In the genomic region with DNA sequence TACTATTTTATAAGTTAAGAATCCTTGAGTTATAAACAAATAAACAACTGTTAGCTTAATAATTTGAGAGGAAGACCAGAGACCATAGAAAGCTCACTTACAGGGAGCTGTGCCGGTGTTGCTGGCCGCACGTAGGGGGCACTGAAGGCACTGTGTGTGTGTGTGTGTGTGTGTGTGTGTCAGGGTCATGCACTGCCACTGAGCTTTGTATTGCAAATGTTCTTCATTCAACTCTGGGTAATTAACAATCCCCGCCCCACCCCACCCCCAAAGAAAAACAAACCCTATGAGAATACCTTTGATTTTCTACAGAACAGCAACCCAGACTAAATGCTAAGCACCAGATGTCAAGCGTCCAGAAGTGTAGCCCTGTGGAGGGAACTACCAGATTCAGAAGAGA, we compare ENCODE assay signal across 25 mouse cellular contexts. TPM values are rescaled to one million over a fixed set of nuclear protein-coding genes. Genes with fewer than 3 reads are reported as not detected.
DNase-seq lines count a peak whose midpoint lies in the region; TF ChIP-seq lines count a peak whose summit lies in the region.
"Had no signal": no experiment of that assay in that cellular context is flagged by ENCODE, and none has a peak within 500 bp of the region (broad histone marks: within the 10 kb centered on the region; RNA-seq: fewer than 3 reads in every experiment).

No protein-coding gene starts in this region.

- peaks cover 13 to 18% of the 10 kb centered on the region in 2 experiments for H3K4me1 ChIP-seq in CH12.LX (ENCODE audit: control insufficient read depth in 1 of 2, insufficient read depth in 2 of 2)
- H3K4me1 ChIP-seq in ES-Bruce4 (ENCODE audit: control insufficient read depth, insufficient read depth, low read length) = no peaks in the 10 kb centered on the region
- H3K4me1 ChIP-seq: embryonic facial prominence, embryonic 12.5 days; embryonic facial prominence, embryonic 15.5 days; hindbrain, embryonic 13.5 days; intestine, embryonic 15.5 days had no signal

- peak overlapping the region; percentile 53 for H3K4me2 ChIP-seq in CH12.LX (ENCODE audit: insufficient read depth, low read depth, poor library complexity, severe bottlenecking)
- H3K4me2 ChIP-seq: embryonic facial prominence, embryonic 12.5 days; embryonic facial prominence, embryonic 15.5 days; heart, embryonic 12.5 days; heart, embryonic 15.5 days; hindbrain, embryonic 13.5 days; intestine, embryonic 15.5 days had no signal

- no peak for TF ChIP-seq RAD21 in CH12.LX (IDR thresholded peaks at IDR 0.05; ENCODE audit: low read depth, low read length)

- TF ChIP-seq CTCF in CH12.LX (conservative IDR thresholded peaks at IDR 0.05 in 1 of 2, IDR thresholded peaks at IDR 0.05 in 1 of 2; ENCODE audit: low read depth in 2 of 2, low read length in 2 of 2) (0 out of 4 replicates have a peak, but pooled peaks of 1 of the 2 experiments have one; percentile 8), ES-Bruce4 (IDR thresholded peaks at IDR 0.05; ENCODE audit: low read depth, low read length) (no peak)

- in situ Hi-C loops in CH12.LX (cut with MboI; ENCODE audit: low pct_ligation_motif_present, low pct_unique_long_range_greater_than_20kb, low sequenced_read_pairs) = loop anchor here (10.0 kb wide), 1 partner anchor 52 kb away; a partner anchor contains a TSS

- H3K9ac ChIP-seq in CH12.LX (ENCODE audit: insufficient read depth, low read depth) (peak overlapping the region; percentile 25; the same call in 1 of the 2 replicates), ES-Bruce4 (ENCODE audit: low read depth, poor library complexity, severe bottlenecking) (no peak overlapping the region)
- H3K9ac ChIP-seq: embryonic facial prominence, embryonic 12.5 days; embryonic facial prominence, embryonic 15.5 days; forebrain, postnatal 0 days; heart, embryonic 12.5 days; heart, embryonic 15.5 days; hindbrain, embryonic 13.5 days; intestine, embryonic 15.5 days had no signal

- TF ChIP-seq POLR2A in CH12.LX (IDR thresholded peaks at IDR 0.05; ENCODE audit: low read depth, low read length) (no peak), ES-Bruce4 (IDR thresholded peaks at IDR 0.05; ENCODE audit: insufficient read depth, low read length) (no peak)

- dilution Hi-C loops in CH12.LX (cut with MboI; ENCODE audit: extremely low pct_ligation_motif_present, extremely low pct_unique_long_range_greater_than_20kb, low sequenced_read_pairs) = no loop called here

- no peak overlapping the region for H3K27ac ChIP-seq in CH12.LX (ENCODE audit: insufficient read depth, low read depth)
- H3K27ac ChIP-seq in ES-Bruce4 (ENCODE audit: insufficient read depth, low read length) = no peak overlapping the region
- H3K27ac ChIP-seq: embryonic facial prominence, embryonic 12.5 days; embryonic facial prominence, embryonic 15.5 days; gastrocnemius, adult 2 months; heart, embryonic 15.5 days; hindbrain, embryonic 10.5 days; hindbrain, embryonic 13.5 days; intestine, embryonic 15.5 days had no signal

- TF ChIP-seq EP300 in CH12.LX (IDR thresholded peaks at IDR 0.05; ENCODE audit: low read length) (no peak), ES-Bruce4 (IDR thresholded peaks at IDR 0.05; ENCODE audit: insufficient read depth, low read depth, low read length) (peak; percentile 96)

- no peak overlapping the region for H3K4me3 ChIP-seq in CH12.LX (replicated peaks in 1 of 3; ENCODE audit: low read depth in 2 of 3, low read length in 2 of 3, poor library complexity in 1 of 3)
- H3K4me3 ChIP-seq in ES-Bruce4 (ENCODE audit: low read depth, low read length) = no peak overlapping the region
- H3K4me3 ChIP-seq: embryonic facial prominence, embryonic 12.5 days; embryonic facial prominence, embryonic 15.5 days; gastrocnemius, adult 2 months; heart, embryonic 12.5 days; heart, embryonic 15.5 days; hindbrain, embryonic 10.5 days; hindbrain, embryonic 13.5 days; intestine, embryonic 15.5 days had no signal

- peaks cover 3% of the 10 kb centered on the region for H3K9me3 ChIP-seq in CH12.LX (replicated peaks; ENCODE audit: low read length)
- no peaks in the 10 kb centered on the region for H3K9me3 ChIP-seq in ES-Bruce4 (replicated peaks; ENCODE audit: control insufficient read depth, insufficient read depth, low read length, poor library complexity, severe bottlenecking)
- H3K9me3 ChIP-seq: embryonic facial prominence, embryonic 12.5 days; embryonic facial prominence, embryonic 15.5 days; heart, embryonic 12.5 days; heart, embryonic 15.5 days; hindbrain, embryonic 10.5 days; hindbrain, embryonic 13.5 days; intestine, embryonic 15.5 days had no signal

- H3K27me3 ChIP-seq in CH12.LX (replicated peaks) (no peaks in the 10 kb centered on the region), ES-Bruce4 (ENCODE audit: control insufficient read depth, insufficient read depth, low read length, poor library complexity, severe bottlenecking) (no peaks in the 10 kb centered on the region)
- H3K27me3 ChIP-seq: embryonic facial prominence, embryonic 12.5 days; embryonic facial prominence, embryonic 15.5 days; heart, embryonic 12.5 days; heart, embryonic 15.5 days; hindbrain, embryonic 13.5 days; intestine, embryonic 15.5 days had no signal

- DNase-seq in CH12.LX (ENCODE audit: extremely low read depth) (no peak), R1 (ENCODE audit: low read depth, low spot score) (peak; percentile 76)
- no peak for DNase-seq in spleen, postnatal 14 days (ENCODE audit: low spot score in 2 of 2)
- DNase-seq in adrenal gland, adult 8-10 months = no peak
- DNase-seq in adrenal gland, adult 18-20 months (ENCODE audit: low spot score in 2 of 2) = no peak
- DNase-seq: adrenal gland, postnatal 10 days; adrenal gland, postnatal 36 days; cerebellum, adult 18-20 months; cerebellum, adult 9-10 months; cerebellum, postnatal 14 days; forebrain, postnatal 0 days; gastrocnemius, adult 2 months; gastrocnemius, postnatal 25 days; heart, adult 18-20 months; heart, postnatal 10 days; heart, postnatal 36 days; kidney, adult 11 months had no signal

- 0 out of 2 replicates have a peak, but pooled peaks cover 3% of the 10 kb centered on the region for H3K79me2 ChIP-seq in CH12.LX (replicated peaks; ENCODE audit: control insufficient read depth, extremely low read depth, insufficient read depth, poor library complexity, severe bottlenecking)

- H3K36me3 ChIP-seq in CH12.LX (replicated peaks in 1 of 2; ENCODE audit: control insufficient read depth in 1 of 2, insufficient read depth in 1 of 2, low read length in 1 of 2) = peaks cover 50 to 80% of the 10 kb centered on the region in 2 experiments
- H3K36me3 ChIP-seq in ES-Bruce4 (ENCODE audit: control insufficient read depth, insufficient read depth, low read length, poor library complexity, severe bottlenecking) = peaks cover 6% of the 10 kb centered on the region; the same call in 1 of the 2 replicates

TF ChIP-seq in CH12.LX, 34 proteins besides CTCF, POLR2A, EP300 and RAD21:
- TF ChIP-seq JUND (conservative IDR thresholded peaks at IDR 0.05; ENCODE audit: low read depth, low read length) = no peak
- TF ChIP-seq USF2 (conservative IDR thresholded peaks at IDR 0.05; ENCODE audit: low read depth, low read length) = no peak
- no peak for TF ChIP-seq MXI1 (IDR thresholded peaks at IDR 0.05; ENCODE audit: low read depth, low read length)
- TF ChIP-seq UBTF (IDR thresholded peaks at IDR 0.05; ENCODE audit: low read depth, low read length) = no peak
- no peak for TF ChIP-seq TBP (conservative IDR thresholded peaks at IDR 0.05; ENCODE audit: low read depth, low read length)
- TF ChIP-seq SIN3A (IDR thresholded peaks at IDR 0.05; ENCODE audit: low read length) = no peak
- no peak for TF ChIP-seq POLR2AphosphoS2 (IDR thresholded peaks at IDR 0.05; ENCODE audit: low read depth, low read length)
- TF ChIP-seq ETS1 (conservative IDR thresholded peaks at IDR 0.05; ENCODE audit: low read depth, low read length) = no peak
- no peak for TF ChIP-seq KAT2A (IDR thresholded peaks at IDR 0.05; ENCODE audit: insufficient replicate concordance, low read length)
- TF ChIP-seq ZMIZ1 (IDR thresholded peaks at IDR 0.05; ENCODE audit: low read depth, low read length) = no peak
- TF ChIP-seq MAZ (IDR thresholded peaks at IDR 0.05; ENCODE audit: low read depth, low read length) = no peak
- no peak for TF ChIP-seq NRF1 (IDR thresholded peaks at IDR 0.05; ENCODE audit: low read depth, low read length)
- no peak for TF ChIP-seq MAFK (IDR thresholded peaks at IDR 0.05; ENCODE audit: insufficient replicate concordance, low read length)
- no peak for TF ChIP-seq RCOR1 (conservative IDR thresholded peaks at IDR 0.05; ENCODE audit: low read depth, low read length)
- no peak for TF ChIP-seq MAX (IDR thresholded peaks at IDR 0.05; ENCODE audit: low read length)
- no peak for TF ChIP-seq BHLHE40 (IDR thresholded peaks at IDR 0.05; ENCODE audit: low read depth, low read length)
- TF ChIP-seq ZKSCAN1 (IDR thresholded peaks at IDR 0.05; ENCODE audit: borderline replicate concordance, low read depth, low read length) = no peak
- no peak for TF ChIP-seq JUN (IDR thresholded peaks at IDR 0.05; ENCODE audit: insufficient read depth, low read depth, low read length)
TF ChIP-seq in CH12.LX: peak in this region for 0.

RNA-seq across cellular contexts. Expression of a gene that starts 17.8 kb away (rescaled TPM):
- total RNA-seq in CH12.LX (2012; rRNA removed) (14.9 and 16.0 TPM in 2 replicates), CH12.LX (2014; rRNA removed) (27.4 and 29.5 TPM in 2 replicates)
- polyA plus RNA-seq in CH12.LX (2012; ENCODE audit: insufficient read length, low read depth) (21.9 and 23.2 TPM in 2 replicates), ES-Bruce4 (2011; ENCODE audit: insufficient read depth, insufficient read length, low read depth, missing spikeins) (21.7 and 23.8 TPM in 2 replicates)
- total RNA-seq in adrenal gland, adult 8-10 months (2022) = 1 to 10 TPM; 3.6 to 6.1 (median 5.2) TPM
- 1 to 10 TPM; 2.8 to 3.7 TPM for total RNA-seq in adrenal gland, adult 18-20 months (2021)

RNA-seq across cellular contexts. Expression of a gene that starts 51.4 kb away (rescaled TPM):
- total RNA-seq in CH12.LX (2012; rRNA removed) = 32.8 and 33.2 TPM in 2 replicates
- total RNA-seq in CH12.LX (2014; rRNA removed) = 67.9 and 79.7 TPM in 2 replicates
- polyA plus RNA-seq in CH12.LX (2012; ENCODE audit: insufficient read length, low read depth) = 79.5 and 81.1 TPM in 2 replicates
- polyA plus RNA-seq in ES-Bruce4 (2011; ENCODE audit: insufficient read depth, insufficient read length, low read depth, missing spikeins) = 77.6 and 82.5 TPM in 2 replicates
- 10 to 100 TPM; 22.4 to 38.9 (median 31.0) TPM for total RNA-seq in adrenal gland, adult 8-10 months (2022)
- total RNA-seq in adrenal gland, adult 18-20 months (2021) = 10 to 100 TPM; 19.1 to 32.1 TPM
